Mouse (Mus musculus) lung, embryonic 16.5 days (tissue): Measurements from ENCODE around the gene Ip6k2. TPM values are rescaled to one million over a fixed set of nuclear protein-coding genes. Genes with fewer than 3 reads are reported as not detected.
A peak's percentile ranks its signal among the peaks of the same experiment; 100 is the strongest.

Source experiments
- ATAC-seq: fragments of 200-750 bp; cut with Nextera tagmentation; 2 replicates; pipeline ENCODE4 v1.8.0; 2017; ENCODE audit warnings: low read depth, mild to moderate bottlenecking, moderate library complexity
- H3K27ac ChIP-seq: fragments of 300-500 bp; sonication (generic); 2 replicates; pipeline ENCODE4 v1.5.1; 2014; ENCODE audit warnings: mild to moderate bottlenecking, control low read depth, low read length
- H3K27me3 ChIP-seq: fragments of 300-500 bp; sonication (generic); 2 replicates; pipeline ENCODE4 v1.6.1; 2014; ENCODE audit warnings: low read depth, low read length, mixed read lengths; ENCODE audit not compliant: control insufficient read depth, insufficient read depth
- H3K36me3 ChIP-seq: fragments of 300-500 bp; sonication (generic); 2 replicates; pipeline ENCODE4 v1.6.1; 2014; ENCODE audit warnings: low read length; ENCODE audit not compliant: control insufficient read depth, insufficient read depth
- H3K4me1 ChIP-seq: fragments of 300-500 bp; sonication (generic); replicated peaks from 2 replicates; pipeline ENCODE4 v1.6.1; 2014; ENCODE audit warnings: low read length, mixed read lengths; ENCODE audit not compliant: control insufficient read depth, insufficient read depth
- H3K4me2 ChIP-seq: fragments of 300-500 bp; sonication (generic); 2 replicates; pipeline ENCODE4 v1.6.1; 2014; ENCODE audit warnings: low read depth, low read length, control low read depth
- H3K4me3 ChIP-seq: fragments of 300-500 bp; sonication (generic); 2 replicates; pipeline ENCODE4 v1.5.1; 2014; ENCODE audit warnings: mild to moderate bottlenecking, low read length, control low read depth
- H3K9ac ChIP-seq: fragments of 300-500 bp; sonication (generic); 2 replicates; pipeline ENCODE4 v1.6.1; 2014; ENCODE audit warnings: low read length, control low read depth
- H3K9me3 ChIP-seq: fragments of 300-500 bp; sonication (generic); 2 replicates; pipeline ENCODE4 v1.6.1; 2016; ENCODE audit warnings: low read length; ENCODE audit not compliant: control insufficient read depth
- WGBS: fragments of 180-500 bp; shearing (Covaris S2); extraction: QIAGEN DNeasy Blood & Tissue Kit; methylation state at CpG from one replicate; pipeline ENCODE4 v1.1.7; 2014; 5-methylcytosine and 5-hydroxymethylcytosine counted together
- polyA plus RNA-seq: library from polyadenylated mRNA; unstranded; fragments of >200 nt; fragmentation: Nextera tagmentation; extraction: Ambion mirVana; gene quantifications from 2 replicates; pipeline ENCODE4 v1.2.1, GENCODE M21; 2015

Ip6k2 gene
- polyA plus RNA-seq, 1 experiment from 2014 or later: 68.1 TPM

DNA sequence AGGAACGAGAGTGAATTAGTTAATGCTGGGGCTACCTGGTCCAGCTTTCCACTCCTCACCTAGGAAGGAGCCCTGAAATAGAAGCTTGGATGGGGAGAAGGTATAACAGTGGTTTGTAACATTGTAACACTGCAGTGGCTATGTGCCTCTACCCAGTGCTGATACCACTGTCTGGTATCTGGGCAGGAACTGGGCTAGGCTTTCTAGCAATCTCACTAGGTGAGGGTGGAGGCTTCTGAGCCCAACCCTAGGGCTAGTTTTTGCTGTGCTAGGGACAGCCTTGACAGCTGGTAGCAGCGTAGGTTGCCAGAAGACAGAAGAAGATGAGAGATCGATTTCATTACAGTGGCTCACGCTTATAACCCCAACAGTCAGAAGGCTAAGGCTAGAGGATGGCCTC is 7.0 kb upstream of the Ip6k2 start:
- H3K4me2 ChIP-seq: no peak overlapping the region
- no peak overlapping the region for H3K27ac ChIP-seq
- no peaks in the 10 kb centered on the region for H3K9me3 ChIP-seq
- no peaks in the 10 kb centered on the region for H3K27me3 ChIP-seq
- no peaks in the 10 kb centered on the region for H3K36me3 ChIP-seq
- WGBS: 75% methylated on average over 4 of the region's 4 CpGs
- ATAC-seq: no peak
- H3K4me3 ChIP-seq: no peak overlapping the region
- peaks cover 11% of the 10 kb centered on the region for H3K4me1 ChIP-seq
- no peak overlapping the region for H3K9ac ChIP-seq

DNA sequence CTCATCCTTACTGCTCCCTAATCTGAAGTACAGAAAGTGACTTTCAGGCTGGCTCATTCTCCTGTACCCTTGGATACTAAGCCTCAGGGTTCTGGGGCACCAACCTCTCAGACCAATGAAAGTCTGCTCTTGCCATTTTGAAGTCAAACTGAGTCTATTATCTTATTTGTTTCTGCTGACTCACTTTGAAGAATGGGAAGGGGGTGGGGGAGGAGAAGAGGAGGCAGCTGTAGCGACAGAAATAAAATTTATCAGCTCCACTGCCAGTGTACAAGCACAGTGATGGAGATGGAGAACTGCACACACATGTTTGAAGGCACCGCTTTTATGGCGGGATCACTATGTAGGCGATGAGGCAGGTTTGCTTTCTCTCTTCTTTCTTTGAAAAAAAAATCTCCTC is 6.3 kb upstream of the Ip6k2 start:
- H3K27me3 ChIP-seq: no peaks in the 10 kb centered on the region
- no peak overlapping the region for H3K27ac ChIP-seq
- H3K36me3 ChIP-seq: no peaks in the 10 kb centered on the region
- no peak overlapping the region for H3K4me3 ChIP-seq
- H3K9ac ChIP-seq: no peak overlapping the region
- peaks cover 16% of the 10 kb centered on the region for H3K4me1 ChIP-seq
- H3K9me3 ChIP-seq: no peaks in the 10 kb centered on the region
- H3K4me2 ChIP-seq: no peak overlapping the region
- ATAC-seq: no peak
- WGBS: 78% methylated on average over 4 of the region's 4 CpGs

DNA sequence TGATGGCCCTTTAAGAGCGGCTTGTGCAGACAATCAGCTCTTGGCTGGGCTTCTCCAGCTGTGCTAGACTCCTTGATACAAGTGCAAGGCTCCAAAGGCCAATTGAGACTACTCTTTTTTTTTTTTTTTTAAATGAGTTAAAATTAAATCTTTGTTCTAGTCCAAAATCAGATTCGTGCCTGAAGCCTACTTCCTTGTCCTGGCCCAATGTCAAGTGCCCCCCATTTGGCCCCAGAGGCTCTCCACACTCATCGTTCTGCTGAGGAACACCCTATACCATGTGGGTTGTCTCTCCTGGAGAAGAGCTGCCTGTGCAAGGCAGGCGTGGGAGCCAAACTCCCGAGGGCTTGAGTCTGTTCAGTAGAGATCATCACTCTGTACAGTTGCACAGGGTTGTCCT is 2.6 kb upstream of the Ip6k2 start:
- no peaks in the 10 kb centered on the region for H3K36me3 ChIP-seq
- H3K27ac ChIP-seq: peak overlapping the region; percentile 56; the same call in 1 of the 2 replicates
- H3K9me3 ChIP-seq: no peaks in the 10 kb centered on the region
- WGBS: 25% methylated on average over 5 of the region's 5 CpGs
- peak overlapping the region; percentile 10; the same call in 1 of the 2 replicates for H3K4me2 ChIP-seq
- no peak overlapping the region for H3K4me3 ChIP-seq
- ATAC-seq: no peak
- H3K27me3 ChIP-seq: no peaks in the 10 kb centered on the region
- H3K4me1 ChIP-seq: peaks cover 19% of the 10 kb centered on the region
- no peak overlapping the region for H3K9ac ChIP-seq

DNA sequence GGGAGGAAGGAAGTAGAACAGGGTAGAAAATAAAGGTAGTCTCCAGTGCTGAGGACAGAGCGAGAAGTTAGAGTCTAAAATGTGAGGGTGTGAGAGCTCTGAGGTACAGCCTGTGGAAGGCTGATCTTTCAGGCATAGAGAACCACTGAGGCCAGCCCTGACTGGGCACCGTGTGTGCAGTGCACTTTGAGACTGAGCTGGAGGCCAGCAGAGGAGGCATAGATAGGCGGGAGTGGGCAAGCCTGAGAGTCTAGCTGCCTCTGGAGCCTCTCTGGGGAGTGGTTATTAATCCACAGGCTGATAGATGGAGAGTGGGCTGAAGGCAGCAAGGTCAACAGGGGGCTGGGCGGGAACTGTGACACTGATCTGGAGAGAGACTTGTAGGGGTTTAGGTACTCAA is 1.7 kb upstream of the Ip6k2 start:
- whole genome bisulfite sequencing: 35% methylated on average over 4 of the region's 4 CpGs
- Histone ChIP-seq H3K27me3 (no peaks in the 10 kb centered on the region), H3K4me1 (peaks cover 25% of the 10 kb centered on the region), H3K9ac (no peak overlapping the region), H3K4me3 (no peak overlapping the region), H3K27ac (peak overlapping the region; percentile 59; the same call in 1 of the 2 replicates), H3K9me3 (no peaks in the 10 kb centered on the region), H3K36me3 (no peaks in the 10 kb centered on the region; the same call in 1 of the 2 replicates), H3K4me2 (no peak overlapping the region)
- no peak for ATAC-seq

DNA sequence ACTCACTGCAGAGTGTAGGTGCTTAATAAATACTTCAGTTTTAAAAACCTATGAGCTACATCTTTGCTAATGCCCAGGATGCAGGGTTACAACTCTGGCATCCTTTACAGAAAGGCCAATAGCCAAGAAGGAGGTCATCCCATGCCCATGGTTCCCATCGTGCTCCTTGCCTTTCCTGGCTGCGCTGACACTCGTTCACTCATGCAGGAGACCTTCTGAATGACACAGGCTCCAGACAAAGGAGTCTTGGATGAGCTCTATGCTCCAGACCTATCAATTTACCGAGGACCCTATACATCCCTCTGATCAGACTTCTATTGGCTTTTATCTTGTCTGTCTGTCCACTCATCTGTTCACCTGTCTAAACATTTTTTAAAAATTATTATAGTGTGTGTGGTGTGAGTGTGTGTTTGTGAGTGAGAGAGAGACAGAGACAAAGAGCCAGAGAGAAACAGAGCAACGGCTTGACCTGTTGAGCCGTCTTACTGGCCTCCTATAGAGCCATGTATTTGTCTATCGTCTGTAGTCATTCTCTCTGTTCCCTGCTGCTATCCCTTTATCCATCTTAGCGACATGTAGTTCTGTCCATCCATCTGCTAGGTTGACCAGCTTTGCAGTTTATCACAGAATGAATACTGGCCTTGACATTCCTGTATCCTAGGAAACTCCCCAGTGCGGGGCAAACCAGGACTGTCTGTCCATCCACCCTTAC is 604 bp upstream of the Ip6k2 start:
- peak overlapping the region; percentile 51 for H3K4me2 ChIP-seq
- H3K36me3 ChIP-seq: no peaks in the 10 kb centered on the region; the same call in 1 of the 2 replicates
- H3K27ac ChIP-seq: peak overlapping the region; percentile 15; the same call in 1 of the 2 replicates
- H3K9ac ChIP-seq: peak overlapping the region; percentile 98
- ATAC-seq: peak; percentile 5; the same call in 1 of the 2 replicates
- H3K4me3 ChIP-seq: peak overlapping the region; percentile 88
- WGBS: 20% methylated on average over 9 of the region's 9 CpGs
- H3K9me3 ChIP-seq: no peaks in the 10 kb centered on the region
- peaks cover 26% of the 10 kb centered on the region for H3K4me1 ChIP-seq
- H3K27me3 ChIP-seq: no peaks in the 10 kb centered on the region

DNA sequence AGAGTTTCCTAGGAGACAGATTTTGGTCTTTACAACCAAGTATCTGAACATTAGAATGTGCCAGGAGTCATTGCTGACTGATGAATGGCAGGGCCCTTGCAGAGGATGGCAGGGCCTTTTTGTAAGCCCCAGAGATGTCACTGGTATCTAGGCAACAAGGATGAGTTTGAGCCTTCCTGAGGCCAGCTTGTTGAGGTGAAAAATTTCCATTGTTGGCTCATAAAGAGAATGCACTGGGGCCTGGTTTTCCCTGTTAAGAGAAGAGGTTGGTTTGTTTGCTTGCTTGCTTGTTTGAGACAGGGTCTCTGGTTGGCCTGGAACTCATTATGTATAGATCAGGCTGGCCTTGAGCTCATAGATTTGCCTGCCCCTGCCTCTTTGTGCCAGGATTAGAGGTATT is 1.8 kb downstream of the Ip6k2 start:
- peak overlapping the region; percentile 60 for H3K4me2 ChIP-seq
- no peaks in the 10 kb centered on the region for H3K27me3 ChIP-seq
- 0 out of 2 replicates have a peak overlapping the region, but pooled peaks have one; percentile 24 for H3K9ac ChIP-seq
- H3K4me3 ChIP-seq: peak overlapping the region; percentile 88
- no peak for ATAC-seq
- no peaks in the 10 kb centered on the region; the same call in 1 of the 2 replicates for H3K36me3 ChIP-seq
- H3K27ac ChIP-seq: no peak overlapping the region
- no peaks in the 10 kb centered on the region for H3K9me3 ChIP-seq
- H3K4me1 ChIP-seq: peaks cover 36% of the 10 kb centered on the region

DNA sequence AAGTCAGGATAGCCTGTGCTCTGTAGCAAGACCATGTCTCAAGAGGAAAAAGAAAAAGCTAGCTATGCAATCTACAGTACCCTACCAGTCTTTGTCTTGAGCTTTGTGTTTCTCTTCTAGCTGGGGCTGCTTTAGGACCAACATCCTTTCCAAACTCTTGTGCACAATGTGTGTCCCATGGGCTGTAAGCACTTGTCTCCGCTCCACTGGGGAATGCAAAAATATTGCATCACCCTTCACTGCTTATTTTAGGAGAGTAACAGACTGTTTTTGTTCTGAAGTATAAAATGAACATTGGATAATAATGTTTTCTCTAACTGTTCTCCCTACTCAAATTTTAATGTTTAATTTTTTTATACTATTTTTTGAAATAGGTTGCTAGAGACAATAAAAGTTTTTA is 2.9 kb downstream of the Ip6k2 start:
- ATAC-seq: no peak
- no peak overlapping the region for H3K4me2 ChIP-seq
- no peaks in the 10 kb centered on the region for H3K27me3 ChIP-seq
- WGBS: 42% methylated on average over 1 of the region's 1 CpGs
- H3K9me3 ChIP-seq: no peaks in the 10 kb centered on the region
- H3K36me3 ChIP-seq: no peaks in the 10 kb centered on the region; the same call in 1 of the 2 replicates
- H3K27ac ChIP-seq: no peak overlapping the region
- peaks cover 32% of the 10 kb centered on the region for H3K4me1 ChIP-seq
- H3K4me3 ChIP-seq: no peak overlapping the region
- H3K9ac ChIP-seq: no peak overlapping the region

DNA sequence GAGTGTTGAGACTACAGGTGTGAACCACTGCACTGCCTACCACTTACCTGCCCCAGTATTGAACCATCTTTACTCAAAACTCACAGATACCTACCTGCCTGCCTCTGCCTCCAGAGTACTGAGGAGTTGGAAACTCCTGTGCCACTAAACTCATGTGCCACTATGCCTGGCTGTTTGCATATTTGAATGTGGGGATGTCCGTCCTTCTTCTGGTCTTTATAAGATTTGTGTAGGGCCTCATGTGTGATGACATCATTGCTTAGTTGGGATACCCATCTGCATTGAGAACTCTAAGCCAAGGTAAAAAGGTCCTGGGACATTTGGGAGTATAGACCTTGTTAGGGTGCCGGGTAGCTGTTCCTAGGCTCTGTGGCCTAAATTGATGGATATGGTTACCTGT is 3.5 kb downstream of the Ip6k2 start:
- 81% methylated on average over 2 of the region's 2 CpGs for WGBS
- Histone ChIP-seq H3K9me3 (no peaks in the 10 kb centered on the region), H3K36me3 (no peaks in the 10 kb centered on the region; the same call in 1 of the 2 replicates), H3K27me3 (no peaks in the 10 kb centered on the region), H3K4me3 (no peak overlapping the region), H3K27ac (no peak overlapping the region), H3K9ac (no peak overlapping the region), H3K4me2 (no peak overlapping the region), H3K4me1 (peaks cover 29% of the 10 kb centered on the region)
- no peak for ATAC-seq

DNA sequence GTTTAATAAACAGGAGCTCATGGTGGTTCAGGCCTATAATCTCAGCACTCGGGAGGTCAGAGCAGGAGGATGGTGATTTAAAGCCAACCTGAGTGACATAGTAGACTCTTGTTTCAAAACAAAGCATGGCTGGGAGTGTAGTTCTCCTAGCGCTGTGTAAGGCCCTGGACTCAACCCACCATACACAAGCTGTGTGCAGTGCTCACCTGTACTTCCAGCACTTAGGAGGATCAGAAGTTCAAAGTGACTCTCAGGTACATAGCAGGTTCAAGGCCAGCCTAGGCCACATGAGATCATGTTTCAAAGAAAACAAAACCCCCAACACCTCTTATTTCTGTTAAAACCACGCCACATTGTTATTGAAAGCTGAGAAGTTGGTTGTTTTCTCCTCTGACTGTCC is 5.1 kb downstream of the Ip6k2 start:
- H3K36me3 ChIP-seq: no peaks in the 10 kb centered on the region; the same call in 1 of the 2 replicates
- no peak overlapping the region for H3K9ac ChIP-seq
- no peak overlapping the region for H3K4me2 ChIP-seq
- ATAC-seq: no peak
- 61% methylated on average over 3 of the region's 3 CpGs for WGBS
- H3K27ac ChIP-seq: no peak overlapping the region
- peaks cover 35% of the 10 kb centered on the region for H3K4me1 ChIP-seq
- no peak overlapping the region for H3K4me3 ChIP-seq
- H3K9me3 ChIP-seq: no peaks in the 10 kb centered on the region
- no peaks in the 10 kb centered on the region for H3K27me3 ChIP-seq
